Mouse (Mus musculus) testis, adult 10 weeks (tissue): Measurements from ENCODE around the gene Rhbdl1. TPM values are rescaled to one million over a fixed set of nuclear protein-coding genes. Genes with fewer than 3 reads are reported as not detected.

Experiments used
- polyA plus RNA-seq: library from polyadenylated mRNA; stranded (reverse); fragments of 350-450 nt; fragmentation: Illumina TruSeq; extraction: RNeasy Lipid Tissue Mini Kit (QIAGEN cat#74804); gene quantifications from one replicate; pipeline ENCODE4 v1.2.3, GENCODE M21; 2014; ENCODE audit warnings: low read depth, low replicate concordance

Gene Rhbdl1
- polyA plus RNA-seq, result not detected

GRCm38 (mm10) chr17:25837076-25837410 is at the start of gene Rhbdl1:
TSS of gene Rhbdl1 (minus strand) at chr17:25837295.

GRCm38 (mm10) chr17:25880196-25880910 is 43.3 kb upstream of the Rhbdl1 start, which contains the start of gene Wfikkn1:
TSS of gene Wfikkn1 (minus strand) at chr17:25880858.

DNA sequence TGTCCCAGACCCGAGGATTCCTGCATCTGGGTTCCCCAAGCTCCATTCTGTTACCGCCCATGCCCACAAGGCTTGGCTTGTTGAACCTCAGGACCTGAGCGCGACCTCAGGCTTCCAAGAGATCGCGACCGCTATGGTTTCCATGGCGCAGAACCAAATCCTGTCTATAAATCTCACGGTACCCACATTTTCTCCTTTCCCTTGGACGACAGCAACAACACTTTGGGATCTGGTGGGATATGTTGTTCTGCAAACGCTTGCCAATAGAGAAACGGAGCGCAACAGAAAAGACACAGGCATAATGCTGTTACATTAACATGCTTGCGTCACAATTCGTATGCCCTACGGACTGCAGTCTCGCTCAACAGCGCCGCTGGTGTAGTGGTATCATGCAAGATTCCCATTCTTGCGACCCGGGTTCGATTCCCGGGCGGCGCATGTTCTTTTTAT is 37.7 kb upstream of the Rhbdl1 start, which contains the start of gene Mettl26:
Mettl26 (plus strand) TSS at position 354 of the 450 bp plus-strand sequence.

DNA sequence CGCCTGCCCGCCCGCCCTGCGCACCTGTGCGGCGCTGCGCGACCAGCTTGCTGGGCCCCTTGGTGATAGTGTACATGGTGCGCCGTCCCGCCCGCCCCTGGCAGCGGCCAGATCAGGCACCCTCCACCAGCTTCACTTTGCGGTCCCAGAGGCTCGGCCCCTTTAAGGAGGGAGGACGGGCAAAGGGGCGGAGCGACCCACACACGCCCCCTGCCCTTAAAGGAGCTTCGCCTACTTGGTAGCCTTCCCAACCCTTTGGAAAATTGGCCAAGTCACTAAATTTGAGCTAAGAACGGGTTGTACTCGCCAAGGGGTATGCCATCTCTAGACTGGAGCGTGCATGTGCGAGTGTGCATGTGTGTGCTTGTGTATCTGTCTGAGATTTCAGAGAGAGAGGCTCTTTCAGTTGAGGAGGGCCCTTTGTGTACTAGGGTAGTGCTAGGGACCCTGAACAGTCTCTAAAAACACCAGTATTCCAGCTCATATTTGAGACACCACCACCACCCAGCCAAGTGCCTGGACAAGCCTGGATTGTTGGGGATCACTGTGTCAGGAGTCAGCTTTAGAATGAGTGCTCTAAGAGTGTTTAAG is 31.6 kb upstream of the Rhbdl1 start, which contains the start of gene Mcrip2:
Mcrip2 (minus strand) TSS at position 164 of the 591 bp plus-strand sequence.

DNA sequence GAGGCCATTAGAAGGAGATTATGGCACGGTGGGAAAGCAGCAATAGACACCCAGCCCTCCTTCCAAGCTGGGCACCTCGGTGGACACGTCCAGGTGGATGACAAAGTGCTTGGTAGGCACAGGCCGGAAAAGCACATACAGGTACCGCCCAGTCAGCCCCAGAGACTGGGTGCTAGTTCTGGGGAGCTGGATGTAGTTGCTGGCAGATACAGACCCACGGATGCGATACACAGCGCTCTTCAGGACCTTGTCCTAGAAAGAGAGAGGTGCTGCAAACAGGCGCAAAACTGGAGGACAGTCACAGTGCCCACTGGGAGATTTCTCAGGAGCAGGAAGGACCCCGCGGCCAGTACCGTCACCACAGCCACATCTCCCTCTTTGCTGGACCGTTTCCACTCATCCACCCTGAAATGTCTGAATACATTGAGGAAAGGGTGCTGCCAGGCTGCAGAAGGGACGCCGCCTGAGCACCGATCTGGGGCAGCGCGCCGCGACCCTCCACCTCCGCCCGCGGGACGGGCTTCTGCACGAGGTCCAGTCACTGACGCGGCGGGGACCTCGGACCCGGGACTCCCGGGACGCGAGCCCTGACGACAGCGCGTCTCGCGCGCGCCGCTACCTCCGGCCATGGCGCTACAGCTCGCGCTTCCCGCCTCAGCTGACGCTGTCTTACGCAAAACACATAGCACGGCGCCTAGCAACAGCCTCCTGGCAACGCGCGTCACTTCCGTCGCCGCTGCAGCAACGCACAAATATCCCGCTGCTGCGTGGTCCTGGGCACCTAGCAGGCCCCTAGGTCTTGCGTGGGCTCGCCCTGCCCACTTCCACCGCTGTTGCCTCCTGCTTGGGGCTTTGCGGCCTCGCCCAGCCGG is 24.0 kb upstream of the Rhbdl1 start, which contains the start of gene Wdr90:
Wdr90 (minus strand) TSS at position 670 of the 872 bp plus-strand sequence.

GRCm38 (mm10) chr17:25844396-25844901 is 7.4 kb upstream of the Rhbdl1 start, which contains the start of gene Rhot2:
TSS of gene Rhot2 (minus strand) at chr17:25844851.

DNA sequence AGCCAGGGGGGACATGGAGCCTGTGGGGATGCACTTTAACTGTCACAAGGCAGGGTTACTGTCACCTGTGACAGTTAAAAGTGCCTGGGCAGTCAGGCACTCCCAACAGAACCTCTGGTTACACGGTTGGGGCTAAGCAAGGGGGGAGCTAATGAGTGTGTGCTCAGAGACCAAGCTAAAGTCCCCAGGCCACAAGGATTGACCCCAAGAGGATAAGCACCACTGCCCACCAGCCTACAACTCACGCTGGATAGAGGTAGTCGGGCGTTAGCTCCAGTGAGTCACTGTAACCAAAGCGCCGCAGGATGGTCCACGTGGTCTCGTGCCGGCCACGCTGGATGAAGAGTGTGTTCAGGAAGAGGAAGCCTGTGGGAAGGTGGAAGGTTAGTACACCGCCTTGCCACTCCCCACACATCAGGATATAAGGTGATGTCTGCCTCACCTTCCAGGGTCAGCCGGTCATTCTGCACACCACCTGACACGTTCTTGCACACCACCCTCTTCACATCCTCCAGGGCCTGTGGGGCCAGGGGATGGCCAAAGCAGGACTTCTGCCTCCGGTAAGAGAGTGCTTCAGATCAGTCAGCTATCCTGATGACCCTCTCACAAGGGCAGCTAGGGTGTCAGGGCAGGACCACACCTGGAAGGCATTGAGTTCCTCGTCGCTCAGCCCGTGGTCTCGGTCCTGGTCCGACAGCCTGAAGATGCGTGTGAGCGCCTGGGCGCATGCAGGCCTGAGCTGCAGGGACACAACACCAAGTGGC is 4.2 kb upstream of the Rhbdl1 start, which contains the start of gene Gm20683:
Gm20683 (minus strand) TSS at position 647 of the 764 bp plus-strand sequence.

DNA sequence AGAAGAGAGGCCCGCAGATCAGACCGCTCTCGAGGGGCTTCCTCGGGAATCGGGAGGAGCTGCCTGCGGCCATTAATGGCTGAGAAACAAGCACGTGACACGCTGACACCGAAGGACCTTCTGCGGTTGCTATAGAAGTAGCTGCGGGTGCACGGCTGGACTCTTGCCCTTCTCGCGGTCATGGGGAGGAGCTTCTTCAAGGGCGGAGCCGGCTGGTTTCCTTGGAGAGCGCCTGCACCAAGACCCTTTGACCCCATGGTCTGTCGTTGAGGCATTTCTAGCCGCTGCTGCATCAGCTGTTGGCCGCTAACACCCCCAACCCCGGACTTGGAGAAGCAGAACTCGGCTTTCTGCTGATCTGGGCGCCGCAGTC is 3.8 kb downstream of the Rhbdl1 start, which contains the start of gene Stub1:
Stub1 (minus strand) TSS at position 114 of the 373 bp plus-strand sequence.

DNA sequence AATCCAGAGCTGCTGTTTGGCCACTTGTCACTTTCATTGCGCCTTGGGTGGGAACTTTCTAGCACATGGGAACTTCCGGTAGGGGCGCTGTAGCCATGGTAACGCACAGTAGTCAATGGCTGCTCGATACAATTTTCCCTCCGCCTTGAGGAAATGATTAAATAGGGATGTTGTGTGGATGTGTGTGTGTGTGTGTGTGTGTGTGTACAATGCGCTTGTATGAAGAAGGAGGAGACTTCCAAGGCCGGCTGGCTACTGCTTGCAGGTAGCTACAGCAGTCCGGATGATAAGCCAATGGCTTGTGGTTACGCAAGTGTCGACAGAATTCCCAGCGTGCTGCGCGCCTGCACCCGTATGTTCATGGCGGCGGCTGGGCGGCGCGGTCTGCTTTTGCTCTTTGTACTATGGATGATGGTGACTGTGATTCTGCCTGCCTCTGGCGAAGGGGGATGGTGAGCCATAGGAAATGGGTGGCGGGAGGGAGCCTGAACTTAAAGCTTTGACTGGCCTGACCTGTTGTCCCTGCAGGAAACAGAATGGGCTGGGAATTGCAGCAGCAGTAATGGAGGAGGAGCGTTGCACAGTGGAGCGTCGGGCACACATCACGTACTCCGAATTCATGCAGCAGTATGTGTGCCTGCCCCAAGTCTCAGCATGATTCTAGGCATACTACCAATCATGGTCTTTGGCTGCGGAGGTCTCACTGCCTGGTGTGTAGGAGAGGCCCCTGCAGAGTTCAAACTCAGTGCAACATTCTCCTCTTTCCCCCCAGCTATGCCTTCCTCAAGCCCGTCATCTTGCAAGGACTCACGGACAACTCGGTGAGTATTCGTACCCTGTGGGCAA is 8.2 kb downstream of the Rhbdl1 start, which contains the start of gene Jmjd8:
Jmjd8 (plus strand) TSS at position 156 of the 846 bp plus-strand sequence.

GRCm38 (mm10) chr17:25823452-25823851 is 13.6 kb downstream of the Rhbdl1 start, which contains the start of gene Wdr24:
TSS of gene Wdr24 (plus strand) at chr17:25823627.

DNA sequence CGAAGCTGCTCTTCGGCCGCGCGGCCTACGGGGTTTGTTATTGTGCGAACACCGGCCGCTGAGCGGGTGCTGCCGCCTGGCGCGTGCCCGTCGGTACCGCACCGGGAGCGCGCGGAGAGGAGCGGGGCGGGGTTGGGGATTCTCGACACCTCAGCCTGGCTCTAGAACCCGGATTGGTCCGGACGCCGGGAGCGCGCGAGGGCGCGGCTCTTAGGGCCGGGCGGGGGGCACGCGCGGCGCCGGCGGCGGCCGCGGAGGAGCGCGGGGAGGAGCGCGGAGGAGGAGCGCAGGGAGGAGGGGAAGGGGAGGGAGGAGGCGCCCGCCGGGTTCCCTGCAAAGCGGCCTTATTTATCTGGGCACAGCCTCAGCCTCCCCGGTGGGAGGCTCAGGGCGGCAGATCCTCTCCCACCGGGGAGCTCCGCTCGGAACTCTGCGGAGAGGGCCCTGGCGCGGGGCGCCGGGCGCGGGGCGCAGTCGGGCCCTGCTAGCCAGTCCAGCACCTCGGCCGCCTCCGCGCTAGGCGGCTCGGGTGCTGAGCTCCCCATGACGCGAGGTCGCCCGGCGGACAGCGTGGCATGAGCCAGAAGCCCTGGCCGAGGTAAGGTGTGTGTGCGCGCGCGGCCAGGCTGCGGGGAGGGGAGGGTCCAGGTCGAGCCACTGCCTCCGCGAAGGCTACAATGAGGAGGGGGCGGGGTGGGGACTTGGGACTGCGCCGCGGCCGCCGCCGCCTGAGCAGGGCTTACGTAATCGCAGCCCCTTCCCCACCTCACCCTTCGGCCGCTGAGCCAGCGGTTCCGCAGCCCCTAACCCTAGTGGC is 28.1 kb downstream of the Rhbdl1 start, which contains the start of gene Fbxl16:
Fbxl16 (plus strand) TSS at position 297 of the 817 bp plus-strand sequence.

GRCm38 (mm10) chr17:25796951-25797369 is 40.1 kb downstream of the Rhbdl1 start, which contains the start of gene Metrn:
TSS of gene Metrn (minus strand) at chr17:25797136.

GRCm38 (mm10) chr17:25795609-25796092 is 41.4 kb downstream of the Rhbdl1 start, which contains the start of gene AC134908.4:
TSS of gene AC134908.4 (minus strand) at chr17:25795659.

DNA sequence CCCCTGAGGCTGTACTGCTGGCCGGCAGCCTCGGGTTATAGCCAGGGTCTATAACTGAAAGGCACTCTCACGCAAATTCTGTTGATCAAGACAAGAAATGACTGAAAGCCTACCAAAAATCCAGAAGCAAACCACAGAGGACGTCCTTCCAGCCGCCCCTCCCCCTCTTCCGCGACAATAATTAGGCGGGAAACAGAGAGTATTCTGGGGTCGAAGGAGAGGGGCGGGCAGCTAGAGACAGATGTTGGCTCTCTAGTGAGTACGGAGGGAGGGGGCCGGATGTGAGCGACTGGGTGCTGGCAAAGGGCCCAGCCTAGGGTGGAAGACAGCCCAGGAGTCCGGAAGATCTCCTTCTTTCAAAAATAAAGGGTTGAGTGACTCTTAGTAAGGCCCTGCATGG is 44.5 kb downstream of the Rhbdl1 start, which contains the start of gene Fam173a:
Fam173a (minus strand) TSS at position 287 of the 400 bp plus-strand sequence.

GRCm38 (mm10) chr17:25786280-25786679 is 50.8 kb downstream of the Rhbdl1 start, which contains the start of gene Ccdc78:
TSS of gene Ccdc78 (plus strand) at chr17:25786580.

GRCm38 (mm10) chr17:25785281-25785745 is 51.8 kb downstream of the Rhbdl1 start, which contains the start of gene Haghl:
TSS of gene Haghl (minus strand) at chr17:25785673.

